ENCODE assay signal across 9 mouse cellular contexts in the genomic region with DNA sequence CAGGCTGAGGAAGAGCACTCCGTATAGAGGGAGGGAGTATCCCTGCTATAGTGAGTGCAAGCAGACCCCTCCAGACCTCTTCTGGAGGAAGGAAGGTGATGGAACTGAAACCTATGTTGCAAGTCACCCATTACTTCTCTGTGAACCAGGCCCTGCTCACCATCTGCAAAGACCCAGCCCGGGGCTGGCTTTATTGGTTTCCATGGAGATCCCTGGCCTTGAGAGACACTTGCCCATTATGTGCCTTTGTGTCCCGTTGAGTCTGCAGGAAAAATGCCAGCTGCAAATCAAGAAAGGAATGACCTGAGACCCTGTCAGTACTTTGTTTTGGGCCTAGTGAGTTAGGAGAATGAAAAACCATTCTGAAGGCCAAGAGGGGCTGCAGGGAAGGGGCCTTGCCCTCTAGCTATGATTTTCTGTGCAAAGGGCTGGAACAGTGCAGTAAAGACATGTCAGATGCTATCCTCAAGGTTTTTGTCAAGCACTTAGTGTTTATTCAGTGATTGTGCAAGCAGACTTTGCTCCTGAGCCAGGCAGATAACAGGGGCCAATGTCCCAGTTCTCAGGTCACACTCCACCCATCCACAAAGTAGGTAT. TPM values are rescaled to one million over a fixed set of nuclear protein-coding genes. Genes with fewer than 3 reads are reported as not detected.
A peak's percentile ranks its signal among the peaks of the same experiment; 100 is the strongest.
DNase-seq lines count a peak whose midpoint lies in the region; ATAC-seq and TF ChIP-seq lines count a peak whose summit lies in the region.
"Had no signal": no experiment of that assay in that cellular context is flagged by ENCODE, and none has a peak within 500 bp of the region (broad histone marks: within the 10 kb centered on the region; RNA-seq: fewer than 3 reads in every experiment).

No protein-coding gene starts in this region.

- WGBS in embryonic facial prominence, embryonic 10.5 days = 16% methylated on average over 3 of the region's 3 CpGs
- WGBS in large intestine, adult 2 months = 11% methylated on average over 3 of the region's 3 CpGs

- TF ChIP-seq CTCF in left cerebral cortex, adult 2 months (IDR thresholded peaks at IDR 0.05) = no peak

- peak; percentile 5 to 7 for DNase-seq in left cerebral cortex, postnatal 25 days (ENCODE audit: low spot score in 2 of 2)
- no peak for DNase-seq in left cerebral cortex, adult 2 months (ENCODE audit: extremely low spot score in 1 of 2, low spot score in 2 of 2)
- peak; percentile 51 for DNase-seq in embryonic facial prominence, embryonic 10.5 days (ENCODE audit: low spot score)
- peak; percentile 81 for DNase-seq in large intestine, adult 2 months (ENCODE audit: low read depth, low spot score)
- DNase-seq in retina, embryonic 14.5 days (ENCODE audit: low spot score) = peak; percentile 63
- no peak for DNase-seq in urinary bladder, postnatal 14 days (ENCODE audit: low spot score)
- DNase-seq in urinary bladder, postnatal 36 days (ENCODE audit: low spot score in 2 of 2) = no peak
- DNase-seq: heart, postnatal 14 days had no signal

- intact Hi-C loops in left cerebral cortex, postnatal 25 days (cut with DNase I) = no loop called here
- intact Hi-C loops in left cerebral cortex, adult 2 months (cut with DNase I) = no loop called here

- H3K9me3 ChIP-seq in embryonic facial prominence, embryonic 10.5 days = no peaks in the 10 kb centered on the region

- ATAC-seq in megakaryocyte progenitor cell, adult 5-6 weeks (replicated peaks; ENCODE audit: poor library complexity) = no peak

- H3K36me3 ChIP-seq in embryonic facial prominence, embryonic 10.5 days (replicated peaks) = no peaks in the 10 kb centered on the region

- H3K4me3 ChIP-seq in left cerebral cortex, adult 2 months = no peak overlapping the region
- H3K4me3 ChIP-seq in embryonic facial prominence, embryonic 10.5 days = no peak overlapping the region

- peaks cover 18% of the 10 kb centered on the region for H3K4me1 ChIP-seq in embryonic facial prominence, embryonic 10.5 days

- peaks cover 15% of the 10 kb centered on the region for H3K27me3 ChIP-seq in embryonic facial prominence, embryonic 10.5 days (replicated peaks; ENCODE audit: low read depth, poor library complexity, severe bottlenecking)

- no peak overlapping the region for H3K27ac ChIP-seq in left cerebral cortex, adult 2 months
- peak overlapping the region; percentile 63; the same call in 1 of the 2 replicates for H3K27ac ChIP-seq in embryonic facial prominence, embryonic 10.5 days (replicated peaks)

RNA-seq across cellular contexts. Expression of a gene that starts 53.0 kb away (rescaled TPM):
- 100 to 1,000 TPM; 147 to 179 TPM for total RNA-seq in left cerebral cortex, postnatal 25 days (2021)
- total RNA-seq in left cerebral cortex, adult 2 months (2021) = 100 to 1,000 TPM; 140 to 156 TPM
- polyA plus RNA-seq in embryonic facial prominence, embryonic 10.5 days (2016; fragmentation: Nextera tagmentation; extraction: Ambion mirVana) = 24.1 and 29.5 TPM in 2 replicates
- polyA plus RNA-seq in large intestine, adult 2 months (2012; rRNA removed) = 30.9 and 47.8 TPM in 2 replicates
- not detected in 2 replicates for total RNA-seq in megakaryocyte progenitor cell, adult 5-6 weeks (2015)
- 0.03 and 0.21 TPM in 2 replicates for total RNA-seq in megakaryocyte progenitor cell, adult 5-6 weeks (2017)

Comparison
In these comparisons a context has a peak if more than half of its experiments do, and no peak if none do; other contexts are left out.
1. DNase-seq: peak in left cerebral cortex, postnatal 25 days (2 of 2), embryonic facial prominence, embryonic 10.5 days (single experiment), large intestine, adult 2 months (single experiment) and retina, embryonic 14.5 days (single experiment); none in left cerebral cortex, adult 2 months (0 of 2), urinary bladder, postnatal 14 days (single experiment) and urinary bladder, postnatal 36 days (0 of 2).
2. RNA of a gene that starts 53.0 kb away (total RNA-seq): 147 to 179 TPM in left cerebral cortex, postnatal 25 days and 140 to 156 TPM in left cerebral cortex, adult 2 months; 0.03 to 0.21 TPM in megakaryocyte progenitor cell, adult 5-6 weeks; every median in the first group is over 100 times any median in the second.